Mouse (Mus musculus) CD4-positive, CD25-positive, alpha-beta regulatory T cell, adult 2 months (primary cell): ENCODE measurements around the gene Zfp941.
"Not testable (repeated sequence)": the region's sequence is repeated elsewhere in the genome, so short reads cannot be mapped to it uniquely, and the experiment has no call there.

Experiments used
- DNase-seq: peaks from one replicate; pipeline ENCODE4 v3.0.0-alpha.2; 2012; ENCODE audit warnings: low read depth, low spot score

Zfp941 gene

DNA sequence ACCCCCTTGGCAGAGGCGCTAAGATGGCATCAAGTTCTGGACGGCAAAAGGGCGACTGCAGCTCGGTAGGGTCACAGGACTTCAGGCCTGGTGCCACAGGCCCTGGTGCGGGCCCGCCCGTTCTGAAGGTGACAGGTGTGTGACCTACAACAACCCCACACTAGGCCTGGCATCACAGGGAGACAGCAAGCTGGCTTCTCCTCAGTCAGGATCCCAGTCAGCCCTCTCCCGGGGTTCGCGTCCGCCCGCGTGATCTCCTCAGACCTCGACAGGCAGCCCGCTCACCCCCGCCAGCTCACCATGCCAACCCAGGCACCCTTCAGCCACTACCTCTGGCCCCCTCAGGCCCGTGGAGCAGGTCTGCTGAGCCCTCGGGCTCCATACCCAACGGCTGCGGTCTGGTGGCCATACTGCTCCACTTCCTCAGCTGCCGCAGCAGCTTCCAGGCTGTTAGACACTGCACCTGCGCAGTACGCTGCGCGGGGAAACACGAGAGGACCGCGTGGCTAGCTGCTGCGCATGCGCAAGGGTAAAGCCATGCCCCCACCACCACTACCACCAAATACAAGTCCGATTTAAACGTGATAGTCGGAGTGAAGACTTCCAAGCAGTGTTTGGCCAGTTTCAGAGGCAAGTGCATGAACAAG lies 34.4 kb downstream of the Zfp941 start, which contains the start of gene Syce1:
TSS of gene Syce1 (minus strand) at position 447 of the 647 bp plus-strand sequence.
- peak; percentile 5 for DNase-seq

DNA sequence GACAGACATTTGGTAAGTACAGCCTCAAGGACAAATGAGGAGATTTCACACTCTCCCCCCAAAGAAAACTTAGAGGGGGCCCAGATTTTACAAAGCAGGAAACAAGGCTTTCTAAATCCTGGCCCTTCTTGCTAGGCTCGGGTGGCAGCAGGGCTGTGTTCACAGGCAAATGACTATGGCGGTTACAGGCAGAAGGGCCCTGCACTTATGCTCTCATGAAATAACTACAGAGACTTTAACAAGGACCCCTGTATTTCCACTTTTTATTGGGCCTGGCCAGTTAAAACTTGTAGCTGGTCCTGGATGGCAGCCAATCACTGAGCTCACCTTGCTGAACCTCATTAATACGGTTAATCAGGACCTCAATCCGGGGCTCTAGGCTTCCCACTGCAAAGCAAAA lies 41.4 kb downstream of the Zfp941 start:
- DNase-seq: no peak

DNA sequence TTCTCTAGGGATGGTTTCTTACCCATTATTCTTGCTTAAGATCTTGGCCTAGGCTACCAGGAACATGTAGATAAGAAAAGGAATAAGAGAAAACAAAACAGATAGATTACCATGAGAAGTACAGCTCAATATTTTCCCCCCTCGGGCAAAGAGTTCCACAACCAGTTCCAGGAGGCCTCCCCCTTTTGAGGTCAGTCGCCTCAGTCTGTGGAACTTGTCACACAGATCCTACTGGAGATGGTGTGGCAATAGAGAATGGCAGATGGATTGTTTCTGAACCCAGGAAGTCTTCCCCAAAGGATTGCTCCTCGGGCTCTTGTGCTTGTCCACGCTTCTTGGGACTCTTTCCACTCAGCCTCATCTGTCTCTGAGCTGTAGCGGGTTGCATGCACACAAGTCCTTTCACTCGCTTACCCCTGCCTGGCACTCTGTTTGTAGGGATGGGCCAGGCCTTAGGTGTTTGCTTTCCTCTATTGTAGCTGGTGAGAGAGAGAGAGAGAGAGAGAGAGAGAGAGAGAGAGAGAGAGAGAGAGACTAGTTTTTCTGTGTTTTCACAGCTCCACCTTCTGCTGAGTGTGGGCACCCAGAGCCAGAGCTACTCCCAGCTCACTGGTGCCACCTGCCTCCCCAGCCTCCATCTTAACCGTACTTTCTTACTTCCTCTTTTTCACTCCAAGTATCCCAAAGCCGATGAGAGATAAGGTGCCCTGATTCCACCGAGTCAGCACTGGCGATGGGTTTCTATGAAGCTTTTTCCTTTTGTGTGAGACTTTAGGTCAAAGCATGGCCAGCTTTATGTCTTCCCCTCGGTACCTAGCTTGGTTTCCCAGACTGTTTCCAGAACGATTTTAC lies 55.9 kb downstream of the Zfp941 start:
- no peak for DNase-seq

DNA sequence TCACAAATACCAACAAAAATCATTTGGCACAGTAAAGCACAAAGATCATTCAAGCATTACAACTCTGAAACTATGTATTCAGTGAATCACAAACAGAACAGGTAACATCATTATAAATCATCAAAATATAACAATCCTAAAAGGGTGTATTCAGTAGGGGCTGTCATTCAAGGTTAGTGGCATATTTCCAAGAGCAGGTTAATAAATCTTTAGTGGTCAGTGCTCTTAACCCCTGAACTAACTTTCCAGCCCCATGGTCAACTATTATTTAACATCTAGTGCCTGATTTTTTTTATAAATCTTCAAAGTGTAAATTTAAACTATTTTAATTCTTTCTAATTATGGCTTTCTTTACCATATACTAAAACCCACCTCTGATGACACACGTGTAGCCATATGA lies 56.6 kb downstream of the Zfp941 start:
- DNase-seq: not testable (repeated sequence)

DNA sequence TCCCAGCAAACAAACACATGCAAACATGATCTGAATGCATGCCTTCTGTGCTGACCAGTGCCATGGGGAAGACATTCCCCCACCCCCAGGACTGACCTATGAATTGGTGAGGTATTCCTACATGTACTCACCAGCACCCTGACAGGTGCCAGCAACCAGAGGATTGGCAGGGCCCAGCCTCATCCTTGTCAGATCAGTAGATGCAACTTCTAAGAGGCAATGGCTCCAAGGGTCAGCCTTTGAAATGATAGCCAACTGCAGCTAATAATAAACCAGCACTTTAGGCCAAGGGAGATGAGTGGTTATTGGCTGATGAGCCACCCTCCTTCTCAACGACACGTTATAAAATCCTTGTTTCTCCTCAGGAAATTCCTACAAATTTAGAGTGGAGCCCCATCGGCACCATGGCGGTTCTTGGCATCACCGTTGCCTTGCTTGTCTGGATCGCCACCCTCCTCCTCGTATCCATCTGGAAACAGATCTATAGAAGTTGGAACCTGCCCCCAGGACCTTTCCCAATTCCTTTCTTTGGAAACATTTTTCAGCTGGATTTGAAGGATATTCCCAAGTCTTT lies 58.4 kb downstream of the Zfp941 start, which contains the start of gene Cyp2e1:
TSS of gene Cyp2e1 (plus strand) at position 293 of the 574 bp plus-strand sequence.
- DNase-seq: no peak

DNA sequence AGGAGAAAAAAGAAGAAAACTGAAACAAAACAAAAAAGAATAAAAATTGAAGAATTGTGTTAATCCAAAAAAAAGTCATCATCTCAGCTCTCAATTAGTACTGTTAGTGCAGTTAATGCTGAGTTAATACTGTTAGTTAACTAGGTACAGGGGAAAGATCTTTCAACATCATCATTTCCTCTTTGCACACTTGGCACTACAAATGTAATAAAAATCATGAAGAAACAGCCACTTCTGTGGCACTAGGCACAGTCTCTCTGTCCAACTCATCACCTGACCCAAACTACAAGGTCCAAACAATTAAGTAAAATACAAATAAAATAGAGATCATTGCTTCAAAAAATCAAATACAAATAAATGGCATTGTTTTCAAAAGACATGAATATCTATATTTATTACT lies 61.3 kb downstream of the Zfp941 start:
- DNase-seq: no peak
